Mouse (Mus musculus) pancreas, adult 10 weeks (tissue): ENCODE data around the gene 4430402I18Rik. TPM values are rescaled to one million over a fixed set of nuclear protein-coding genes. Genes with fewer than 3 reads are reported as not detected.

ENCODE experiments used
- polyA plus RNA-seq: library from polyadenylated mRNA; stranded (reverse); fragments of 350-450 nt; fragmentation: Illumina TruSeq; extraction: RNeasy Lipid Tissue Mini Kit (QIAGEN cat#74804); gene quantifications from one replicate; pipeline ENCODE4 v1.2.3, GENCODE M21; 2015; ENCODE audit warnings: low read depth, low replicate concordance; ENCODE audit not compliant: insufficient read depth

4430402I18Rik gene
- polyA plus RNA-seq = 1.4 TPM

GRCm38 (mm10) chr19:28967652-28968051, at the start of gene 4430402I18Rik:
Gene 4430402I18Rik, minus strand, starts transcription at chr19:28967800.

DNA sequence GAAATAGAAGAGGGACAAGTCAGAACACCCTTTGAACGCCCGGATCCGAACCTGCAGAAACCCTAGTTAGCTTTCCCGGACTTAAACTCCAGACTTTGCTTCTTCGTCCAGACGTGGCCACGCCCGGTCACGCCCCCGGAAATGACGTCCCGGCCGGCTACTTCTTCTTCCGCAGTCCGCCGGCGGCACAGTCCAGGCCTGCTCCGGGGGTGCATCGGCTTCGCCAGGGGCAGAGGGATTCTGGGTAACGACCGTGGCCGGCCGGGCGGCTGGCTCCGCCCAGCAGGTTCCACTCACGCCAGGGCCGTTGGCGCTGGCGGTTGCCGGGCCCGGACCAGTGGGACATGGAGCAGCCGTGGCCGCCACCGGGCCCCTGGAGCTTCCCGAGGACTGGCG, 22.6 kb upstream of the 4430402I18Rik start, which contains the start of gene Cdc37l1:
Cdc37l1 (plus strand) TSS at position 159 of the 396 bp plus-strand sequence.

DNA sequence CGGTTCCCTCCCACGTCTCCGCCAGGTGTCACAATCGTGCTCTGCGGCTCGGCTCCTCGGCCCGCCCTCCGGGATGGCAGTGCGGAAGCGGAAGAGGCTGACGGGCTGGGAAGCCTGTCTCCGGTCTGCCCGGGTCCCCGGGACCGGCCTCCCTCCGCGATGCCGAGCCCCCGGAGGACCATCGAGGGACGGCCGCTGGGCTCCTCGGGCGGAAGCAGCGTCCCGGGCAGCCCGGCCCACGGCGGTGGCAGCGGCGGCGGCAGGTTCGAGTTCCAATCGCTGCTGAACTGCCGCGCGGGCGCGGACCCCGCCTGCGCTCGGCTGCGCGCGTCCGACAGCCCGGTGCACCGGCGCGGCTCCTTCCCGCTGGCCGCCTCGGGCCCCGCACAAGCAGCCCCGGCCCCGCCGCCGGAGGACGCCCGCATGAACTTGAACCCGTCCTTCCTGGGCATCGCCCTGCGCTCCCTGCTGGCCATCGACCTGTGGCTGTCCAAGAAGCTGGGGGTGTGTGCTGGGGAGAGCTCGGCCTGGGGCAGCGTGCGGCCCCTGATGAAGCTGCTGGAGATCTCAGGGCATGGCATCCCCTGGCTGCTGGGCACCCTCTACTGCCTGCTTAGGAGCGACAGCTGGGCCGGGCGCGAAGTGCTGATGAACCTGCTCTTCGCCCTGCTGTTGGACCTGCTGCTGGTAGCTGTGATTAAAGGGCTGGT, 3.6 kb downstream of the 4430402I18Rik start, which contains the start of gene Plpp6:
Plpp6 (plus strand) TSS at position 112 of the 710 bp plus-strand sequence.

Other genes with a start within 250 kb of the 4430402I18Rik start
- gene Slc1a1, start 132.8 kb downstream of the 4430402I18Rik start, polyA plus RNA-seq = 0.20 TPM
- 3.9 TPM for gene Plpp6, start 3.8 kb downstream of the 4430402I18Rik start, polyA plus RNA-seq
- 9.5 TPM for gene Cdc37l1, start 22.6 kb upstream of the 4430402I18Rik start, polyA plus RNA-seq
- gene Ak3, start 80.2 kb upstream of the 4430402I18Rik start, polyA plus RNA-seq = 24.1 TPM
- gene Rcl1, start 133.6 kb upstream of the 4430402I18Rik start, polyA plus RNA-seq = 4.0 TPM